Mouse (Mus musculus) MEL (cell line): ENCODE results near the gene D17Wsu92e.

ENCODE experiments used
- E2F4 ChIP-seq: IDR thresholded peaks from 2 replicates; pipeline ENCODE4 v1.6.1; 2011; ENCODE audit warnings: low read depth, low read length, improper control_type of control experiment, borderline replicate concordance
- SIN3A ChIP-seq: IDR thresholded peaks from 2 replicates; pipeline ENCODE4 v1.6.1; 2012; ENCODE audit warnings: low read length, improper control_type of control experiment, inconsistent platforms
- UBTF ChIP-seq: IDR thresholded peaks from 2 replicates; pipeline ENCODE4 v1.6.1; 2012; ENCODE audit warnings: low read depth, mild to moderate bottlenecking, inconsistent platforms, low read length, improper control_type of control experiment, moderate library complexity, borderline replicate concordance; ENCODE audit not compliant: insufficient read depth
- ZKSCAN1 ChIP-seq: IDR thresholded peaks from 2 replicates; pipeline ENCODE4 v1.6.1; 2012; ENCODE audit warnings: low read depth, mild to moderate bottlenecking, inconsistent platforms, low read length, improper control_type of control experiment, moderate library complexity

- TF ChIP-seq SIN3A (no peak), E2F4 (no peak), ZKSCAN1 (no peak), UBTF (no peak)
Observed at GRCm38 (mm10) chr17:27725011-27725410, 95.4 kb downstream of the D17Wsu92e start.
